Mouse (Mus musculus) hindbrain, embryonic 13.5 days (tissue): ENCODE measurements around the gene Pde5a. TPM values are rescaled to one million over a fixed set of nuclear protein-coding genes. Genes with fewer than 3 reads are reported as not detected.
A peak's percentile ranks its signal among the peaks of the same experiment; 100 is the strongest.

Experiments used
- ATAC-seq: fragments of 200-750 bp; cut with Nextera tagmentation; 2 replicates; pipeline ENCODE4 v1.8.0; 2017; ENCODE audit warnings: moderate TSS enrichment; ENCODE audit not compliant: low FRiP score
- H3K27ac ChIP-seq: fragments of 300-500 bp; sonication (generic); 2 replicates; pipeline ENCODE4 v1.5.1; 2015; ENCODE audit warnings: inconsistent platforms, mild to moderate bottlenecking, moderate library complexity
- H3K27me3 ChIP-seq: fragments of 300-500 bp; sonication (generic); 2 replicates; pipeline ENCODE4 v1.6.1; 2015; ENCODE audit warnings: mild to moderate bottlenecking, inconsistent platforms
- H3K36me3 ChIP-seq: fragments of 300-500 bp; sonication (generic); 2 replicates; pipeline ENCODE4 v1.6.1; 2015; ENCODE audit warnings: mild to moderate bottlenecking, inconsistent platforms
- H3K4me1 ChIP-seq: fragments of 300-500 bp; sonication (generic); replicated peaks from 2 replicates; pipeline ENCODE4 v1.6.1; 2015; ENCODE audit warnings: inconsistent platforms
- H3K4me2 ChIP-seq: fragments of 300-500 bp; sonication (generic); 2 replicates; pipeline ENCODE4 v1.6.1; 2015; ENCODE audit warnings: inconsistent platforms, mild to moderate bottlenecking, moderate library complexity
- H3K4me3 ChIP-seq: fragments of 300-500 bp; sonication (generic); 2 replicates; pipeline ENCODE4 v1.5.1; 2015; ENCODE audit warnings: mild to moderate bottlenecking, inconsistent platforms
- H3K9ac ChIP-seq: fragments of 300-500 bp; sonication (generic); 2 replicates; pipeline ENCODE4 v1.6.1; 2015; ENCODE audit warnings: mild to moderate bottlenecking, inconsistent platforms
- H3K9me3 ChIP-seq: fragments of 300-500 bp; sonication (generic); 2 replicates; pipeline ENCODE4 v1.6.1; 2016; ENCODE audit warnings: inconsistent platforms
- WGBS: fragments of 180-500 bp; shearing (Covaris S2); methylation state at CpG from one replicate; pipeline ENCODE4 v1.1.7; 2015; 5-methylcytosine and 5-hydroxymethylcytosine counted together
- polyA plus RNA-seq: library from polyadenylated mRNA; unstranded; fragments of >200 nt; fragmentation: Nextera tagmentation; extraction: Ambion mirVana; gene quantifications from 2 replicates; pipeline ENCODE4 v1.2.1, GENCODE M21; 2015

Pde5a gene
- polyA plus RNA-seq, 1 experiment from 2014 or later = 2.6 TPM

DNA sequence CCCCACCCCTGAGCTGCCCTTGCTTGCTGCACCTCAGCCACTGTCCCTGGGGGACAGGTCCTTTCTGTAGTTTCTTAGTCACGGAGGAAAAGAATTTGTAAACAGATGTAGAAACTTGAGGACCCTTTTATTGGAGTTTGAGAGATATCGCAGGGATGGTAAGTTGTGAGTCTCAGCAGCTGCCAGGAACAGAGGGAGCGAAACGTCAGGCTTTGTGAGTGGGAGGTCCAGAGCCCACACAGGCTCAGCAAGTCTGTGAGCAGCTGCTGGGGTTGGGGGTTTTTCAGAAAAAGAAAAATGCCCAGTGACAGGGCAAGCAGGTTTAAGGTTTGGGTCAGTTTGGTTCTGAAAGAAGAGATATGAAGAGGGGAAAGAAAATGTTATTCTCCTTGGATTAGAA is 92.0 kb downstream of the Pde5a start:
- H3K4me2 ChIP-seq = no peak overlapping the region
- 58% methylated on average over 4 of the region's 4 CpGs for WGBS
- no peak overlapping the region for H3K9ac ChIP-seq
- H3K4me1 ChIP-seq = no peaks in the 10 kb centered on the region
- H3K27me3 ChIP-seq = no peaks in the 10 kb centered on the region
- ATAC-seq = no peak
- H3K36me3 ChIP-seq = peaks cover 1% of the 10 kb centered on the region; the same call in 1 of the 2 replicates
- no peaks in the 10 kb centered on the region for H3K9me3 ChIP-seq
- no peak overlapping the region for H3K27ac ChIP-seq
- H3K4me3 ChIP-seq = no peak overlapping the region

DNA sequence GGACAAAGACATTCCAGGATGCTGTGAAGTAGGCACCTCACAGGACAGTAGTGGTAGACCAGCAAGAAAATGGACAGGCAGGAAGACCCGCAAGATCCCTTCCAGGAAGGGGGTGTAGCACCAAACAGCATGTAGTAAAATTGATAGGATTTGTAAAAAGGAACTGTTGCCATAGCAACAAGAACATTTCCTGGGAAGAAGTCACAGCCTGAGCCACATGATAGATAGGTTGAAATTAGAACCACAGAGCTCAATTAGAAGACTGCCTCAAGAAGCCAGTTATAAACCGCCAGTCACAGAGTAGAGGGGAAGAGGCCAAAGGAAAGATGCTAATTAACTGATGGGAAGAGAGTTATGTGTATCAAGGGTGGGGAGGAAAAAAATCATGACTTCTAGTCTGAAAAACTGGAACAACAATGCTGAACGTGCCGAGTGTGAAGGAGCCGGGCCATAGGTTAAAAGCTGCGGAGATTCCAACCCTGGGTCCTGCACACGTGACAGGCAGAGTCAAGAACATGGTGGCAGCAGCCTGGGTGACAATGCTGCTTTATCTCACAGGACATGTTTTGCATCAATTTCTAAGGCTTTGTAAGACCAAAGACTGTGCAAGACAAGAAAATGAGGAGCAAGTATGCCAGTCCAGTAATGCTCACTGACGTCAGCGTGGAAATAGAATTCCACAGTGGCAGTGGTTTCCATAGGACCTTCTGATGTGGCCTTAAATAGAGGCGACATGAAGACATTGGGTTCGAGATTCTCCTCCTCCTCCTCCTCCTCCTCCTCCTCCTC is 99.7 kb downstream of the Pde5a start:
- H3K9ac ChIP-seq = no peak overlapping the region
- no peak overlapping the region for H3K4me3 ChIP-seq
- no peak overlapping the region for H3K4me2 ChIP-seq
- WGBS = 78% methylated on average over 11 of the region's 11 CpGs
- H3K36me3 ChIP-seq = peaks cover 6% of the 10 kb centered on the region; the same call in 1 of the 2 replicates
- peak; percentile 72; the same call in 1 of the 2 replicates for ATAC-seq
- peak overlapping the region; percentile 69 for H3K27ac ChIP-seq
- H3K4me1 ChIP-seq = 0 out of 2 replicates have a peak, but pooled peaks cover 6% of the 10 kb centered on the region
- no peaks in the 10 kb centered on the region for H3K9me3 ChIP-seq
- H3K27me3 ChIP-seq = no peaks in the 10 kb centered on the region

DNA sequence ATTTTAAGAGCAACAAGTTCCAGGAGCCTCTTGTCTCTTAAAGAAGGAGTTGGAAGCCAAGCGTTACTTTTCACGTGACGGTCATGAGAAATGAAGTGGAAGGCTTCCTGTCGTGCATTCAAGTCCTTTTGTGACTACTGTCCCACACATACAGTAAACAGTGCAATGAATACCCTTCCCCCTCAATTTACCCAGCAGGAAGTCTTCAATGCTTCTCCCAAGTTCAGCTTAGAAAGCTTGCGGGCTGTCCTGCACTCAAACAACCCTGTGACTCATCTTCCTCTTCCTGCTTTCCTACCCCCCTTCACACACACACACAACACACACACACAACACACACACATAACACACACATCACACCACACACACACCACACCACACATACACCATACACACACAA is 105.8 kb downstream of the Pde5a start:
- H3K27ac ChIP-seq = no peak overlapping the region
- no peak overlapping the region for H3K4me2 ChIP-seq
- no peaks in the 10 kb centered on the region; the same call in 1 of the 2 replicates for H3K4me1 ChIP-seq
- no peak overlapping the region for H3K9ac ChIP-seq
- 0 out of 2 replicates have a peak, but pooled peaks cover under 1% of the 10 kb centered on the region for H3K36me3 ChIP-seq
- H3K4me3 ChIP-seq = no peak overlapping the region
- no peaks in the 10 kb centered on the region for H3K27me3 ChIP-seq
- no peak for ATAC-seq
- WGBS = 56% methylated on average over 5 of the region's 5 CpGs
- no peaks in the 10 kb centered on the region for H3K9me3 ChIP-seq

DNA sequence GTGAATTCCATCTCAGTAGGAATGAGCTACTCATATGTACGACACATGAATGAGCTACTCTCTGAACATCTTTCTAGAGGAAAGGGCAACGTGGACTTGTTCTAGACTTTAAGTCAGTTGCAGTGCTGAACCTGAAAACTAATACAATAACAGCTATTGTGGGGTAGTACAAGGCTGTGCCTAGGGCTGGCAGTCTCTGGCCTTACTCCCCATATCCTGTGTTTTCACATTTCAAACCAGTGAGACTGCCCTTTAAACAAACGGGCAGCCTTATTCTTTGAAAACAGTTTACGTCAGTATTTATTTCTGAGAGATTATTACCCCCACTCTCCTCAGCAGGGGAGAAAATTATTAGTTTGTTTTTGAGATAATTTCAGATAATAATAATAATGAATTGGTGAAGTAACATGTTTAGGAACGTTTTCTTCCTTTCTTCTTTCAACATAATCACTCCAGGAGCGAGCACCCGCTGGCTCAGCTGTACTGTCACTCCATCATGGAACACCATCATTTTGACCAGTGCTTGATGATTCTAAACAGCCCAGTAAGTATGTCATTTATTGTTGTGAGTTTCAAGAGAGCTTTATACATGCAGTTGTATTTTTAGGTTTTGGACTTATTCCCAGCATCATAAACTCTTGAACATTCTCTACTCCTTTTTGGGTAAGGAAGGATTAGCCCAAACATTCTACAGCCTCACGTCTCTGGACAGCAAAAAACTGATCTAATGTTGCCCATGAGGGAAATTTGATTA is 106.5 kb downstream of the Pde5a start:
- no peak overlapping the region for H3K4me3 ChIP-seq
- no peak for ATAC-seq
- H3K36me3 ChIP-seq = 0 out of 2 replicates have a peak, but pooled peaks cover 4% of the 10 kb centered on the region
- no peak overlapping the region for H3K4me2 ChIP-seq
- 84% methylated on average over 8 of the region's 8 CpGs for WGBS
- H3K4me1 ChIP-seq = no peaks in the 10 kb centered on the region; the same call in 1 of the 2 replicates
- no peak overlapping the region for H3K27ac ChIP-seq
- H3K9ac ChIP-seq = no peak overlapping the region
- no peaks in the 10 kb centered on the region for H3K27me3 ChIP-seq
- H3K9me3 ChIP-seq = no peaks in the 10 kb centered on the region

GRCm38 (mm10) chr3:122837639-122838038 is 108.9 kb downstream of the Pde5a start:
- 0 out of 2 replicates have a peak, but pooled peaks cover 4% of the 10 kb centered on the region for H3K36me3 ChIP-seq
- H3K4me3 ChIP-seq = no peak overlapping the region
- 87% methylated on average over 2 of the region's 2 CpGs for WGBS
- no peaks in the 10 kb centered on the region for H3K9me3 ChIP-seq
- H3K4me2 ChIP-seq = no peak overlapping the region
- no peak overlapping the region for H3K9ac ChIP-seq
- no peaks in the 10 kb centered on the region; the same call in 1 of the 2 replicates for H3K4me1 ChIP-seq
- H3K27ac ChIP-seq = no peak overlapping the region
- no peaks in the 10 kb centered on the region for H3K27me3 ChIP-seq
- no peak for ATAC-seq

DNA sequence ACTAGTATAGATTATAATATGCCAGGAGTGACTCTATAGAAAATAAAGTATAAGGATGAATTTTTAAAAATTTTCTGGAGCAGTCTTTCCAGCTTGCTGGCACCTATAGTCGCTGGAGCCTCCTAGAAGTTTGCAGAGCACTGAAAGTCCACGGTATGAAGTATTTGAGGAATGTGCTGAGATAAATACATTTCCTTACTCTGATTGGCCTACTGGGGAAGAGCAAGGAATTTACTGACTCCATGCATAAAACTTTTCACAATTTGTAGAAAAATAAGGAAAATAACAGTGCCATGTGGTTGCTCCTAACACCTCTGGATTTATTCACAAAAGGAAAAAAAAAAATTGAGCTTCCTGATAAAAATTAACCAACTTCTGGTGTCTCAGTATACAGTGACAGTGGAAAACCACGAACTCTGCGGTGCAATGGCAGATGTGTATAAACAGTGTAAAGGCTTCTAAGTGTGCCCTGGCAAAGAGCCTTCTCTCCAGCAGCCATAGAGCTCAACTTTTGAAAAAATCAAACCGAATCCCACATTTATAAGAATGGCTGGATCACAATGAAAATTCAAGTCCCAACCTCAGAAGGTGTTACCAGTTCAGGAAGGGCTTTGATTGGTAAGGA is 119.8 kb downstream of the Pde5a start:
- H3K4me2 ChIP-seq = no peak overlapping the region
- H3K9me3 ChIP-seq = peaks cover 6% of the 10 kb centered on the region; the same call in 1 of the 2 replicates
- no peak overlapping the region for H3K4me3 ChIP-seq
- H3K27ac ChIP-seq = no peak overlapping the region
- no peak overlapping the region for H3K9ac ChIP-seq
- H3K27me3 ChIP-seq = no peaks in the 10 kb centered on the region
- ATAC-seq = no peak
- peaks cover 9% of the 10 kb centered on the region for H3K36me3 ChIP-seq
- WGBS = 86% methylated on average over 5 of the region's 5 CpGs
- H3K4me1 ChIP-seq = no peaks in the 10 kb centered on the region

- ATAC-seq = no peak
- WGBS = 52% methylated on average over 11 of the region's 11 CpGs
- no peaks in the 10 kb centered on the region for H3K36me3 ChIP-seq
Observed at GRCm38 (mm10) chr3:122855149-122855548, 126.4 kb downstream of the Pde5a start.

GRCm38 (mm10) chr3:122859829-122860228 is 131.1 kb downstream of the Pde5a start:
- H3K36me3 ChIP-seq = no peaks in the 10 kb centered on the region
- H3K9me3 ChIP-seq = no peaks in the 10 kb centered on the region
- no peaks in the 10 kb centered on the region for H3K27me3 ChIP-seq
- no peak overlapping the region for H3K4me2 ChIP-seq
- no peak overlapping the region for H3K4me3 ChIP-seq
- H3K4me1 ChIP-seq = no peaks in the 10 kb centered on the region
- H3K9ac ChIP-seq = no peak overlapping the region
- no peak overlapping the region for H3K27ac ChIP-seq
- WGBS = 72% methylated on average over 2 of the region's 2 CpGs
- ATAC-seq = no peak

More at GRCm38 (mm10) chr3:122855149-122855548, 126.4 kb downstream of the Pde5a start:
- Histone ChIP-seq H3K9ac (no peak overlapping the region), H3K9me3 (no peaks in the 10 kb centered on the region), H3K4me1 (no peaks in the 10 kb centered on the region), H3K27me3 (no peaks in the 10 kb centered on the region), H3K4me3 (no peak overlapping the region), H3K27ac (no peak overlapping the region), H3K4me2 (no peak overlapping the region)

DNA sequence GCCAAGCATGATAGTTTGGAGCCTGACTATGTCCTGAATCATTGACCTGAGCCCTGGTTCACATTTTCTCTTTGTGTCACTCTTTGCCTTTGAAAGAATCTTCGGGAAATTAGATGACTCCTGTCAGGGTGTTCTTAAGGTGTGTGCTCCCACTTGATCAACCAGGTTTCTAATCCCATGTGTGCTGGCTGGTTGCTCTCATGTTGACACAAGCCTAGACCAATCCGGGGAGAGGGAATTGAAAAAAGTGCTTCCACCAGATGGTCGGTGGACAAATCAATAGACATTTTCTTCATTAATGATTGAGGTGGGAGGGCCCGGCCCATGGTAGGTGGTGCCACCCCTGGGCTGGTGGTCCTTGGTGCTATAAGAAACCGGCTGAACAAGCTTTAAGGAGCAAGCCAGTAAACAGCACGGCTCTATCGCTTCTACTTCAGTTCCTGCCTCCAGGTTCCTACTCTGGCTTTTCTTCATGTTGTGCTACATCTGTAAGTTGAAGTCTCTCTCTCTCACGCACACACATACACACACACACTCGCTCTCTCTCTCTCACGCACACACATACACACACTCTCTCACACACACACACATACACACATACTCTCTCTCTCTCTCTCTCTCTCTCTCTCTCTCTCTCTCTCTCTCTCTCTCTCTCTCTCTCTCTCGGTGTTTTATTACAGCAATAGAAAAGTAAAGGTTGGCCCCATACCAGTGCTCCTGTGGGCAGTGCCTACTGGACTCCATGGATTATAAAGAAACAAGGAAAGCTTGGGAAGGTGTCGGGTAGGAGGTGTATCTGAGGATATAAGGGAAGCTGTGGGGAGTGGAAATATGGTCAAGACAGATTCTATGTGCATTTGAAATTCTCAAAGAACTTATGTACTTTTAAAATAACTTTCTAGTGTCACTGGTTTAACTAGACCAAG is 132.1 kb downstream of the Pde5a start:
- no peak overlapping the region for H3K4me3 ChIP-seq
- no peak overlapping the region for H3K27ac ChIP-seq
- no peaks in the 10 kb centered on the region for H3K9me3 ChIP-seq
- 86% methylated on average over 12 of the region's 12 CpGs for WGBS
- no peak for ATAC-seq
- no peaks in the 10 kb centered on the region for H3K36me3 ChIP-seq
- H3K9ac ChIP-seq = no peak overlapping the region
- H3K27me3 ChIP-seq = no peaks in the 10 kb centered on the region
- no peak overlapping the region for H3K4me2 ChIP-seq
- H3K4me1 ChIP-seq = no peaks in the 10 kb centered on the region

GRCm38 (mm10) chr3:122865092-122865491 is 136.3 kb downstream of the Pde5a start:
- no peak overlapping the region for H3K4me3 ChIP-seq
- ATAC-seq = no peak
- H3K36me3 ChIP-seq = no peaks in the 10 kb centered on the region
- no peaks in the 10 kb centered on the region for H3K27me3 ChIP-seq
- 89% methylated on average over 4 of the region's 4 CpGs for WGBS
- no peak overlapping the region for H3K9ac ChIP-seq
- H3K27ac ChIP-seq = no peak overlapping the region
- no peaks in the 10 kb centered on the region for H3K4me1 ChIP-seq
- H3K4me2 ChIP-seq = no peak overlapping the region
- H3K9me3 ChIP-seq = no peaks in the 10 kb centered on the region

- Histone ChIP-seq H3K9me3 (no peaks in the 10 kb centered on the region), H3K4me2 (no peak overlapping the region), H3K27ac (no peak overlapping the region), H3K36me3 (no peaks in the 10 kb centered on the region), H3K9ac (no peak overlapping the region), H3K4me3 (no peak overlapping the region), H3K4me1 (no peaks in the 10 kb centered on the region), H3K27me3 (no peaks in the 10 kb centered on the region)
- WGBS = 100% methylated on average over 1 of the region's 1 CpGs
- no peak for ATAC-seq
Observed at GRCm38 (mm10) chr3:122868270-122868669, 139.5 kb downstream of the Pde5a start.
